Mouse (Mus musculus): Measurements from ENCODE around the gene Gpalpp1. TPM values are rescaled to one million over a fixed set of nuclear protein-coding genes. Genes with fewer than 3 reads are reported as not detected.

Gene Gpalpp1
- total and polyA plus RNA-seq, 3 experiments, result 18.3 to 18.9 TPM; not detected in 1

DNA sequence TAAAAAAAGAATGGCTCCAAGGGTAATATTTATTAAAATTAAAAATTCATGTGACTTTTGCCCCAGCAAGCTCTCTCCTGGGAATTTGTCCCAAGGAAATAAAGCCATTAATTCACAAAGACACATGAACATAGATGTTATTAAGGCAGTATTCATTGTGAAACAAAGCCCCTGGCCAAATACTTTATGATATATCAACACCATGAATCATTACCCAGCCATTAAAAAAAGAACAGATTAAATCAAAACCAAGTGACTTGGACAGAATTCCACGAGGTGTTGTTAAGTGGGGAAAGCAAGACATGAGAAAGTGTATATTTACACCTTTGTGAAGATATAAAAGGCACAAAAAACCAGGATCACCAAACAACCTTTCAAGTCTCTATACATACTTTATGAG, 43.3 kb downstream of the Gpalpp1 start:
- Histone ChIP-seq H3K4me1 (ENCODE audit: control insufficient read depth in 1 of 2, insufficient read depth in 2 of 2, low read length in 2 of 2) (no peaks in the 10 kb centered on the region), H3K27ac (ENCODE audit: control insufficient read depth, low read depth, low read length) (no peak overlapping the region), H3K27me3 (ENCODE audit: control insufficient read depth in 1 of 2, insufficient read depth in 2 of 2, low read length in 2 of 2) (peaks cover 0 to 10% of the 10 kb centered on the region in 2 experiments), H3K9ac (ENCODE audit: control insufficient read depth, low read depth, low read length, poor library complexity, severe bottlenecking) (no peak overlapping the region), H3K4me3 (ENCODE audit: control insufficient read depth in 1 of 2, insufficient read depth in 1 of 2, low read depth in 2 of 2, low read length in 2 of 2) (no peak overlapping the region), H3K79me2 (ENCODE audit: control insufficient read depth, insufficient read depth, low read length, poor library complexity) (no peaks in the 10 kb centered on the region), H3K9me3 (replicated peaks; ENCODE audit: insufficient read depth, low read length) (no peaks in the 10 kb centered on the region), H3K36me3 (ENCODE audit: control insufficient read depth in 1 of 2, insufficient read depth in 2 of 2, low read length in 2 of 2) (no peaks in the 10 kb centered on the region)
- DNase-seq (ENCODE audit: low read depth, low spot score), result no peak
- TF ChIP-seq RAD21 (IDR thresholded peaks at IDR 0.05; ENCODE audit: low read depth, low read length) (no peak), BHLHE40 (IDR thresholded peaks at IDR 0.05; ENCODE audit: borderline replicate concordance, low read depth, low read length) (no peak), NRF1 (IDR thresholded peaks at IDR 0.05; ENCODE audit: insufficient read depth, low read depth, low read length, poor library complexity, severe bottlenecking) (no peak), E2F4 (IDR thresholded peaks at IDR 0.05; ENCODE audit: borderline replicate concordance, low read depth, low read length) (no peak), ZMIZ1 (IDR thresholded peaks at IDR 0.05; ENCODE audit: low read depth, low read length) (no peak), POLR2A (IDR thresholded peaks at IDR 0.05; ENCODE audit: control insufficient read depth in 1 of 2, insufficient read depth in 1 of 2, low read depth in 1 of 2, low read length in 2 of 2, poor library complexity in 1 of 2) (no peak), ZKSCAN1 (IDR thresholded peaks at IDR 0.05; ENCODE audit: low read depth, low read length) (no peak), JUND (IDR thresholded peaks at IDR 0.05; ENCODE audit: low read depth, low read length) (no peak), POLR2AphosphoS2 (IDR thresholded peaks at IDR 0.05; ENCODE audit: low read length) (no peak), MAX (IDR thresholded peaks at IDR 0.05; ENCODE audit: low read length) (no peak), POLR2AphosphoS5 (IDR thresholded peaks at IDR 0.05; ENCODE audit: borderline replicate concordance, low read depth, low read length) (no peak), CHD2 (IDR thresholded peaks at IDR 0.05; ENCODE audit: low read length) (no peak), SMC3 (IDR thresholded peaks at IDR 0.05; ENCODE audit: low read depth, low read length) (no peak), CTCF (IDR thresholded peaks at IDR 0.05 in 2 of 3, conservative IDR thresholded peaks at IDR 0.05 in 1 of 3; ENCODE audit: control insufficient read depth in 1 of 3, insufficient read depth in 1 of 3, low read depth in 2 of 3, low read length in 3 of 3, poor library complexity in 1 of 3, severe bottlenecking in 1 of 3) (no peak)

DNA sequence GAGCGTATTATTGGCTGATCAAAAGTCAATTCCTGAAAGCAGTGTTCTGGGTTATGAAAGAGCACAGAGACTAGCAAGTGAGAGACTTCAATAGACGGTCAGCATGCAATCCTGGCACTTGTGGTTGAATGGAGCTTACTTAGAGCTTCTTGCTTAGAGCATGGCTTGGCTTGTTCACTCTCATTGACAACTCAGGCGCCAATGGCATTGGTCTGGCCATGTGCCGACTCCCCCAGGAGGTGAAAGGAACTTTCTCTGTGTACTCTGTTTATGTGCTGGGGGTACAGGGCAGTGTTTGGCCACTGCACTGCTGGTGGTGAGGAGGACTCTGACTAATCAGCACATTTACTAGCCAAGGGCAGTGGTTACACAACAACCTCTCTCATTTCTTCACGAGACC, 51.1 kb downstream of the Gpalpp1 start:
- Histone ChIP-seq H3K9me3 (replicated peaks; ENCODE audit: insufficient read depth, low read length) (no peaks in the 10 kb centered on the region), H3K27ac (ENCODE audit: control insufficient read depth, low read depth, low read length) (no peak overlapping the region), H3K36me3 (ENCODE audit: control insufficient read depth in 1 of 2, insufficient read depth in 2 of 2, low read length in 2 of 2) (peaks cover 0 to 4% of the 10 kb centered on the region in 2 experiments; a peak in 1 of 4 replicates), H3K27me3 (ENCODE audit: control insufficient read depth in 1 of 2, insufficient read depth in 2 of 2, low read length in 2 of 2) (peaks cover 4 to 8% of the 10 kb centered on the region in 2 experiments), H3K9ac (ENCODE audit: control insufficient read depth, low read depth, low read length, poor library complexity, severe bottlenecking) (no peak overlapping the region), H3K79me2 (ENCODE audit: control insufficient read depth, insufficient read depth, low read length, poor library complexity) (no peaks in the 10 kb centered on the region), H3K4me1 (ENCODE audit: control insufficient read depth in 1 of 2, insufficient read depth in 2 of 2, low read length in 2 of 2) (peaks cover 0 to 6% of the 10 kb centered on the region in 2 experiments; a peak in 2 of 4 replicates), H3K4me3 (ENCODE audit: control insufficient read depth in 1 of 2, insufficient read depth in 1 of 2, low read depth in 2 of 2, low read length in 2 of 2) (no peak overlapping the region)
- DNase-seq (ENCODE audit: low read depth, low spot score), result no peak
- TF ChIP-seq SMC3 (IDR thresholded peaks at IDR 0.05; ENCODE audit: low read depth, low read length) (no peak), POLR2AphosphoS2 (IDR thresholded peaks at IDR 0.05; ENCODE audit: low read length) (no peak), GATA1 (IDR thresholded peaks at IDR 0.05; ENCODE audit: low read depth, low read length) (no peak), TBP (IDR thresholded peaks at IDR 0.05; ENCODE audit: low read depth, low read length) (no peak), RCOR1 (IDR thresholded peaks at IDR 0.05; ENCODE audit: low read depth, low read length) (no peak), CHD1 (IDR thresholded peaks at IDR 0.05; ENCODE audit: low read depth, low read length) (no peak), EP300 (IDR thresholded peaks at IDR 0.05; ENCODE audit: low read depth in 1 of 2, low read length in 2 of 2) (no peak), NRF1 (IDR thresholded peaks at IDR 0.05; ENCODE audit: insufficient read depth, low read depth, low read length, poor library complexity, severe bottlenecking) (no peak), BHLHE40 (IDR thresholded peaks at IDR 0.05; ENCODE audit: borderline replicate concordance, low read depth, low read length) (no peak), MAZ (IDR thresholded peaks at IDR 0.05; ENCODE audit: low read depth, low read length) (no peak), ZNF384 (IDR thresholded peaks at IDR 0.05; ENCODE audit: low read depth, low read length) (no peak), GABPA (IDR thresholded peaks at IDR 0.05; ENCODE audit: low read depth, low read length) (no peak), POLR2A (IDR thresholded peaks at IDR 0.05; ENCODE audit: control insufficient read depth in 1 of 2, insufficient read depth in 1 of 2, low read depth in 1 of 2, low read length in 2 of 2, poor library complexity in 1 of 2) (no peak), MXI1 (IDR thresholded peaks at IDR 0.05; ENCODE audit: low read depth, low read length) (no peak), POLR2AphosphoS5 (IDR thresholded peaks at IDR 0.05; ENCODE audit: borderline replicate concordance, low read depth, low read length) (no peak), MAX (IDR thresholded peaks at IDR 0.05; ENCODE audit: low read length) (no peak), UBTF (IDR thresholded peaks at IDR 0.05; ENCODE audit: borderline replicate concordance, insufficient read depth, low read depth, low read length) (no peak), ZC3H11A (IDR thresholded peaks at IDR 0.05; ENCODE audit: low read depth, low read length) (no peak), MAFK (IDR thresholded peaks at IDR 0.05; ENCODE audit: borderline replicate concordance, low read depth, low read length) (no peak)
